Mouse (Mus musculus) intestine, embryonic 15.5 days (tissue): ENCODE measurements around the gene Cep290. TPM values are rescaled to one million over a fixed set of nuclear protein-coding genes. Genes with fewer than 3 reads are reported as not detected.
"Not testable (repeated sequence)": the region's sequence is repeated elsewhere in the genome, so short reads cannot be mapped to it uniquely, and the experiment has no call there.

Source experiments
- ATAC-seq: fragments of 200-750 bp; cut with Nextera tagmentation; 2 replicates; pipeline ENCODE4 v1.8.0; 2017; ENCODE audit warnings: moderate TSS enrichment, moderate library complexity
- H3K27ac ChIP-seq: fragments of 300-500 bp; sonication (generic); 2 replicates; pipeline ENCODE4 v1.5.1; 2015; ENCODE audit warnings: mild to moderate bottlenecking, inconsistent platforms
- H3K27me3 ChIP-seq: fragments of 300-500 bp; sonication (generic); replicated peaks from 2 replicates; pipeline ENCODE4 v1.6.1; 2015; ENCODE audit warnings: inconsistent platforms
- H3K36me3 ChIP-seq: fragments of 300-500 bp; sonication (generic); 2 replicates; pipeline ENCODE4 v1.6.1; 2015; ENCODE audit warnings: inconsistent platforms
- H3K4me1 ChIP-seq: fragments of 300-500 bp; sonication (generic); replicated peaks from 2 replicates; pipeline ENCODE4 v1.6.1; 2015; ENCODE audit warnings: inconsistent platforms
- H3K4me2 ChIP-seq: fragments of 300-500 bp; sonication (generic); replicated peaks from 2 replicates; pipeline ENCODE4 v1.6.1; 2015; ENCODE audit warnings: mild to moderate bottlenecking, inconsistent platforms
- H3K4me3 ChIP-seq: fragments of 300-500 bp; sonication (generic); replicated peaks from 2 replicates; pipeline ENCODE4 v1.5.1; 2015; ENCODE audit warnings: inconsistent platforms
- H3K9ac ChIP-seq: fragments of 300-500 bp; sonication (generic); 2 replicates; pipeline ENCODE4 v1.6.1; 2015; ENCODE audit warnings: inconsistent platforms
- H3K9me3 ChIP-seq: fragments of 300-500 bp; sonication (generic); 2 replicates; pipeline ENCODE4 v1.6.1; 2016; ENCODE audit warnings: inconsistent platforms
- WGBS: fragments of 180-500 bp; shearing (Covaris S2); methylation state at CpG from one replicate; pipeline ENCODE4 v1.1.7; 2015; 5-methylcytosine and 5-hydroxymethylcytosine counted together
- polyA plus RNA-seq: library from polyadenylated mRNA; unstranded; fragments of >200 nt; fragmentation: Nextera tagmentation; extraction: Ambion mirVana; gene quantifications from 2 replicates; pipeline ENCODE4 v1.2.1, GENCODE M21; 2015

The Cep290 gene
- polyA plus RNA-seq, 1 experiment from 2014 or later, result 3.7 TPM

DNA sequence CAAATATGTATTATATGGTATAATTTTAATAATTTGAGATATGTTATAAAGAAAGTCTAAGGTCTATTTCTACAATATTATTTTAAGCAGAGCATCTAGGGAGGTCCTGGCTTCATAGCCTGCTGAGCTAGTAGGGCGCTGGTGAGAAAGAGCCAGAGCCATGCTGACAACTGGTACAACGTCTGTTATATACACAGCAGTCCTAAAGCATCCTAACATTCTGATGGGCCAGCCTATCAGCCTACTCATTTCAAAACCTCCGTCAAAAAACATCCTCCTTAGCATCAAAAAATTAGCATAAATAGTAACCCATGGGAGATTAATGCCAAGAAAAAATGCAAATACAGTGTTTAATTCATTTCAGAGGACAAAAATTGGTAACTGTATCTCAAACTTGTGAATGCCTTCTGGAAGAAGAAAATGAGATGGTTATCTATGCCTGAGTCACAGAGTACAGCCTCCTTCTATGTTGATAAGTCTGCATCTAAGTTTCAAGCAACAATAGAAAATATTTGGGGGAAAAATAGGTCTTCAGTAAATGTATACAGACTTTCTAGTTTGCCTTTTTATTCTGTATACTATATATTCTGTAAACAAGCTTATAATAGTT is 69.3 kb downstream of the Cep290 start:
- Histone ChIP-seq H3K4me3 (no peak overlapping the region), H3K4me2 (no peak overlapping the region), H3K9ac (no peak overlapping the region), H3K36me3 (no peaks in the 10 kb centered on the region), H3K27ac (no peak overlapping the region), H3K9me3 (no peaks in the 10 kb centered on the region), H3K4me1 (no peaks in the 10 kb centered on the region), H3K27me3 (no peaks in the 10 kb centered on the region)
- WGBS, result 88% methylated on average over 3 of the region's 3 CpGs
- no peak for ATAC-seq

DNA sequence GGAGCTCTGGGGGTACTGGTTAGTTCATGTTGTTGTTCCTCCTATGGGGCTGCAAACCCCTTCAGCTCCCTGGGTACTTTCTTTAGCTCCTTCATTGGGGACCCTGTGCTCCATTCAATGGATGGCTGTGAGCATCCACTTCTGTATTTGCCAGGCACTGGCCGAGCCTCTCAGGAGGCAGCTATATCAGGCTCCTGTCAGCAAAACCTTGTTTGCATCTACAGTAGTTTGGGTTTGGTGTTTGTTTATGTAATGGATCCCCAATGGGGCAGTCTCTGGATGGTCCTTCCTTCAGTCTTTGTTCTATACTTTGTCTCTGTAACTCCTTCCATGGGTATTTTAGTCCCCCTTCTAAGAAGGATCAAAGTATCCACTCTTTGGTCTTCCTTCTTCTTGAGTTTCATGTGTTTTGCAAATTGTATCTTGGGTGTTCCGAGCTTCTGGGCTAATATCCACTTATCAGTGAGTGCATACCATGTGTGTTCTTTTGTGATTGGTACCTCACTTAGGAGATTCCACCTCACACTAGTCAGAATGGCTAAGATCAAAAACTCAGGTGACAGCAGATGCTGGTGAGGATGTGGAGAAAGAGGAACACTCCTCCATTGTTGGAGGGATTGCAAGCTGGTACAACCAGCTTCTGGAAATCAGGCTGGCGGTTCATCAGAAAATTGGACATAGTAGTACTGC is 73.0 kb downstream of the Cep290 start:
- not testable (repeated sequence) for H3K4me3 ChIP-seq, H3K9me3 ChIP-seq, H3K4me2 ChIP-seq, H3K27me3 ChIP-seq, H3K4me1 ChIP-seq, H3K36me3 ChIP-seq, ATAC-seq, H3K9ac ChIP-seq, H3K27ac ChIP-seq
- 93% methylated on average over 3 of the region's 3 CpGs for WGBS

GRCm38 (mm10) chr10:100564112-100564511 is 76.8 kb downstream of the Cep290 start:
- WGBS, result 87% methylated on average over 3 of the region's 3 CpGs
- H3K4me2 ChIP-seq, result no peak overlapping the region

GRCm38 (mm10) chr10:100571707-100572106 is 84.3 kb downstream of the Cep290 start:
- ATAC-seq, result no peak
- Histone ChIP-seq H3K27ac (no peak overlapping the region), H3K27me3 (no peaks in the 10 kb centered on the region), H3K4me2 (no peak overlapping the region), H3K4me3 (no peak overlapping the region), H3K4me1 (no peaks in the 10 kb centered on the region), H3K9me3 (no peaks in the 10 kb centered on the region), H3K9ac (no peak overlapping the region), H3K36me3 (peaks cover 5% of the 10 kb centered on the region; the same call in 1 of the 2 replicates)
- 88% methylated on average over 3 of the region's 3 CpGs for WGBS

More at GRCm38 (mm10) chr10:100564112-100564511, 76.8 kb downstream of the Cep290 start:
- H3K27ac ChIP-seq, result no peak overlapping the region
- H3K4me1 ChIP-seq, result no peaks in the 10 kb centered on the region
- no peaks in the 10 kb centered on the region for H3K36me3 ChIP-seq
- H3K9ac ChIP-seq, result no peak overlapping the region
- ATAC-seq, result no peak
- H3K4me3 ChIP-seq, result no peak overlapping the region
- no peaks in the 10 kb centered on the region for H3K27me3 ChIP-seq
- no peaks in the 10 kb centered on the region for H3K9me3 ChIP-seq

DNA sequence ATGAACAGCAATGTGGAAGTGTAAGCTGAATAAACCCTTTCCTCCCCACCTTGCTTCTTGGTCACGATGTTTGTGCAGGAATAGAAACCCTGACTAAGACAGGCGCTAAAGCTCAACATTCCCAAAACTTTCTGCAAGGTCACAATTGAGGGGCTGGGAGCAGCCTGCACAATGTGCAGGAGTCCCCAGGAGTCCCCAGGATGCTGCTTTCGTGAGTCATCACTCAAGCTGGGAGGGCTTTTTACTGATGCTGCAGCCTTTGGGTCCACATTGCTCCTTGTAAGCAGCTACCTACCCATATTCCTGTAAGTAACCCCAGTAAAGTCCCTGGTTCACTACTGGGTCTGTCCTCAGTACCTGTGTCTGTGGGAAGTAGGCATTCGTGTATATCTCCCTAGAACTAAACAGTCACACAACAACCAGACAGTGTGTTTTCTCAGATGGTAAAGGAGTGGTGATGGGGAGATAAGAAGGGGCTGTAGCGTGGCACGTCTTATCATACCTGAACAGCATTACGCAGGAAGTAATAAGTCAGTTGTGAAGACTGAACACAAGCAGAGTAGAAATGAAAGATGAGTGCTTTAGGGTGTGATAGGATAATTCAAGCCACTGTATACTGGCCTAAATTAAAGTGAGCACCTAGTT is 87.3 kb downstream of the Cep290 start:
- ATAC-seq, result peak; percentile 28; the same call in 1 of the 2 replicates
- Histone ChIP-seq H3K27ac (no peak overlapping the region), H3K9ac (no peak overlapping the region), H3K4me3 (no peak overlapping the region), H3K36me3 (peaks cover 5% of the 10 kb centered on the region; the same call in 1 of the 2 replicates), H3K9me3 (no peaks in the 10 kb centered on the region), H3K27me3 (no peaks in the 10 kb centered on the region), H3K4me1 (no peaks in the 10 kb centered on the region), H3K4me2 (no peak overlapping the region)
- 85% methylated on average over 7 of the region's 7 CpGs for WGBS

DNA sequence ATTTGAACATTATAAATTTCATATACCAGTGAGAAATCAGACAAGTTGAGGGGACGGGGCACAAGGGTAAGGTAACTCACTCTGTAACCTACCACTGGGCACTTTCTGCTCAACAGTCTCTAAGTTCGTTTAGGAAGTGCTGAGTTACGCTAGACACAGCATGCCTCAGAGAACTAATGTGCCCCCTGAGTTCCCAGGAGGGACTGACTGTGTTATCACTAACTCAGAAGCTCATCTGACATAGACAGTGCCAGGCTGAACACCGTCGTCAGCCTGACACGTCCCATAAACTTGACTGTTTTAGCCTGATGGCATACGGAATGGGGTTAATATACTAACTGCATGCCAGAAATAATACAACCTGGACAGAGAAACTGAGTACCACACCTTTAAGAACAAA is 87.9 kb downstream of the Cep290 start:
- no peaks in the 10 kb centered on the region for H3K4me1 ChIP-seq
- no peaks in the 10 kb centered on the region for H3K9me3 ChIP-seq
- H3K27ac ChIP-seq, result no peak overlapping the region
- ATAC-seq, result no peak
- H3K4me3 ChIP-seq, result no peak overlapping the region
- H3K9ac ChIP-seq, result no peak overlapping the region
- H3K36me3 ChIP-seq, result peaks cover 5% of the 10 kb centered on the region; the same call in 1 of the 2 replicates
- H3K27me3 ChIP-seq, result no peaks in the 10 kb centered on the region
- no peak overlapping the region for H3K4me2 ChIP-seq
- 92% methylated on average over 7 of the region's 7 CpGs for WGBS

GRCm38 (mm10) chr10:100584178-100584577 is 96.8 kb downstream of the Cep290 start:
- no peaks in the 10 kb centered on the region for H3K4me1 ChIP-seq
- no peaks in the 10 kb centered on the region for H3K27me3 ChIP-seq
- WGBS, result 88% methylated on average over 3 of the region's 3 CpGs
- no peak overlapping the region for H3K27ac ChIP-seq
- no peak overlapping the region for H3K9ac ChIP-seq
- no peak overlapping the region for H3K4me2 ChIP-seq
- H3K36me3 ChIP-seq, result no peaks in the 10 kb centered on the region
- H3K4me3 ChIP-seq, result no peak overlapping the region
- no peak for ATAC-seq
- H3K9me3 ChIP-seq, result no peaks in the 10 kb centered on the region

GRCm38 (mm10) chr10:100588524-100588923 is 101.2 kb downstream of the Cep290 start:
- Histone ChIP-seq H3K4me2 (peak overlapping the region; percentile 76), H3K9me3 (no peaks in the 10 kb centered on the region), H3K27me3 (no peaks in the 10 kb centered on the region), H3K9ac (peak overlapping the region; percentile 69), H3K36me3 (no peaks in the 10 kb centered on the region), H3K27ac (peak overlapping the region; percentile 44; the same call in 1 of the 2 replicates), H3K4me3 (peak overlapping the region; percentile 78), H3K4me1 (no peaks in the 10 kb centered on the region)
- peak; percentile 1; the same call in 1 of the 2 replicates for ATAC-seq
- 44% methylated on average over 7 of the region's 7 CpGs for WGBS

GRCm38 (mm10) chr10:100588932-100589388 is 101.6 kb downstream of the Cep290 start:
- Histone ChIP-seq H3K4me3 (peak overlapping the region; percentile 78), H3K27ac (peak overlapping the region; percentile 44; the same call in 1 of the 2 replicates), H3K27me3 (no peaks in the 10 kb centered on the region), H3K4me2 (peak overlapping the region; percentile 76), H3K4me1 (no peaks in the 10 kb centered on the region), H3K9me3 (no peaks in the 10 kb centered on the region), H3K36me3 (no peaks in the 10 kb centered on the region), H3K9ac (peak overlapping the region; percentile 69)
- ATAC-seq, result peak; percentile 100
- WGBS, result under 1% methylated on average over 31 of the region's 31 CpGs

DNA sequence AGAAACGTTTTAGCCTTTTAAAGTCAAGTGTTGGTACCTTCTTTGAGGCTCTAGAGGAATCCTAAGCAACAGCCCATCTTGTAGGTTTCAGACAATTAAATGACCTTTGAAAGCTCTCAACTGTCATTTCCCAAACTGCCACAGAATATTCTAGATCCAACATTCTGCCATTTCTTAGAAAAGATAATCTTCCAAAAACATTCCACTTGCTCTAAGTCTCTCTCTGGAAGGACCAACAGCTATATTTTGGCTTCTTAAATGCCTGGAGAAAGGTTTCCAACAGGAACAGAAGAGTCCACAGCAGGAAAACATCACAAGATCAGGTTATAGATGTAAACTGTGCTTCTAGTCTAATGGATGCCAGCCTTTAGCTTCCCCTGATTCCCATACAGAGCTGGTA is 103.0 kb downstream of the Cep290 start, which contains the start of the genes 4930430F08Rik and 1700017N19Rik:
Gene 4930430F08Rik (minus strand): TSS at position 101 of the 400 bp plus-strand sequence.
Gene 1700017N19Rik (plus strand): TSS at position 162 of the 400 bp plus-strand sequence.
- no peaks in the 10 kb centered on the region for H3K9me3 ChIP-seq
- H3K27ac ChIP-seq, result no peak within 1 kb of the TSS
- H3K27me3 ChIP-seq, result no peaks in the 10 kb centered on the region
- H3K4me2 ChIP-seq, result peak within 1 kb of the TSS; percentile 76
- H3K4me3 ChIP-seq, result peak within 1 kb of the TSS; percentile 78; the same call in 1 of the 2 replicates
- H3K36me3 ChIP-seq, result no peaks in the 10 kb centered on the region
- no peak for ATAC-seq
- WGBS, result 81% methylated on average over 1 of the region's 1 CpGs
- no peak within 1 kb of the TSS for H3K9ac ChIP-seq
- H3K4me1 ChIP-seq, result no peaks in the 10 kb centered on the region

DNA sequence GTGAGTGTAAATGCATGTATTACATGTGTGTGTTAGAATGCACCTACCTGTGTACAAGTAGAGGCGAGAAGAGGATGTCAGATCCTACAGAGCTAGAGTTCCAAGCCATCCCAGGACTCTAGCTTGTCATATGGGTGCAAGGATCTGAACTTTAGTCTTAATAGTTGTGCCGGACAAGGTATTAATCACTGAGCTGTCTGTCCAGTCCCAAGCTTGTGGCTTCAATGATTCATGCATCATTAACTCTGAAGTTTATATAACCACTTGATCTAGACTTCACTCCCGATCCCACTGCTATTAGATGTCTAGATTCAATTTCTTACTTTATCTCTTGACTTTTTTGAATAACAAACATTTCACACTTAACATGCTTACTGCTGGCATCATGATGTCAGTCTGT is 111.0 kb downstream of the Cep290 start:
- H3K36me3 ChIP-seq, result no peaks in the 10 kb centered on the region
- H3K9ac ChIP-seq, result no peak overlapping the region
- H3K4me3 ChIP-seq, result no peak overlapping the region
- no peaks in the 10 kb centered on the region for H3K27me3 ChIP-seq
- H3K9me3 ChIP-seq, result no peaks in the 10 kb centered on the region
- no peak overlapping the region for H3K27ac ChIP-seq
- H3K4me1 ChIP-seq, result no peaks in the 10 kb centered on the region
- ATAC-seq, result no peak
- H3K4me2 ChIP-seq, result no peak overlapping the region
- 86% methylated on average over 3 of the region's 3 CpGs for WGBS

- 85% methylated on average over 9 of the region's 9 CpGs for WGBS
- Histone ChIP-seq H3K9ac (no peak overlapping the region), H3K27me3 (no peaks in the 10 kb centered on the region), H3K4me1 (no peaks in the 10 kb centered on the region), H3K9me3 (no peaks in the 10 kb centered on the region), H3K4me2 (no peak overlapping the region), H3K4me3 (no peak overlapping the region), H3K27ac (no peak overlapping the region), H3K36me3 (no peaks in the 10 kb centered on the region)
- ATAC-seq, result no peak
Observed at GRCm38 (mm10) chr10:100603511-100603910, 116.2 kb downstream of the Cep290 start.
